Mouse (Mus musculus) embryonic facial prominence, embryonic 10.5 days (tissue): ENCODE results near the gene Gcn1l1. TPM values are rescaled to one million over a fixed set of nuclear protein-coding genes. Genes with fewer than 3 reads are reported as not detected.

Experiments used
- DNase-seq: peaks from one replicate; pipeline ENCODE4 v3.0.0-alpha.2; 2017; ENCODE audit warnings: low spot score
- H3K27ac ChIP-seq: fragments of 300-500 bp; sonication (generic); replicated peaks from 2 replicates; pipeline ENCODE4 v1.5.1; 2016; ENCODE audit warnings: mild to moderate bottlenecking
- H3K27me3 ChIP-seq: fragments of 300-500 bp; sonication (generic); replicated peaks from 2 replicates; pipeline ENCODE4 v1.6.1; 2016; ENCODE audit warnings: low read depth, mild to moderate bottlenecking; ENCODE audit not compliant: poor library complexity, severe bottlenecking
- H3K36me3 ChIP-seq: fragments of 300-500 bp; sonication (generic); replicated peaks from 2 replicates; pipeline ENCODE4 v1.6.1; 2016; ENCODE audit warnings: mild to moderate bottlenecking, moderate library complexity
- H3K4me1 ChIP-seq: fragments of 300-500 bp; sonication (generic); 2 replicates; pipeline ENCODE4 v1.6.1; 2016
- H3K4me3 ChIP-seq: fragments of 300-500 bp; sonication (generic); 2 replicates; pipeline ENCODE4 v1.5.1; 2016; ENCODE audit warnings: mild to moderate bottlenecking, moderate library complexity
- H3K9me3 ChIP-seq: fragments of 300-500 bp; sonication (generic); 2 replicates; pipeline ENCODE4 v1.6.1; 2016; ENCODE audit warnings: mild to moderate bottlenecking
- WGBS: fragments of 180-500 bp; shearing (Covaris S2); methylation state at CpG from one replicate; pipeline ENCODE4 v1.1.7; 2016; 5-methylcytosine and 5-hydroxymethylcytosine counted together
- polyA plus RNA-seq: library from polyadenylated mRNA; unstranded; fragments of >200 nt; fragmentation: Nextera tagmentation; extraction: Ambion mirVana; gene quantifications from 2 replicates; pipeline ENCODE4 v1.2.1, GENCODE M21; 2016

Gene Gcn1l1
- polyA plus RNA-seq, 1 experiment from 2014 or later = 65.0 TPM

DNA sequence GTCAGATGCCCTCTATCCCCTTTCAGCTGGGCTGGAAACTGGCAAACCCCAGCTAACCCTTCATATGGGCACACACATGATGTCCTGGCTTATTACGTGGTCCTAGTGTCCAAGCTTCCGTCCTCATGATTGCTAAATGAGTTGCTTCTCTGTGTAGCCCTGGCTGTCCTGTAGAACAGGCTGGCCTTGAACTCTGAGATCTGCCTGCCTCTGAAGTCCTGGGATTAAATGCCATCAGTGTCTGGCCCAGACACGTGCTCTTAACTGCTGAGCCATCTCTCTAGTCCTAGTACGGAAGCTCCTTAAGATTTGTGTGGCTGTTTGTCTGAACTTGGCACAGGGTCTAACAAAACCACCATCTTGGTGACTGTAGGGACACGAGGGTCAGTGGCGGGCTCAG, 38.5 kb downstream of the Gcn1l1 start:
- DNase-seq = no peak
- Histone ChIP-seq H3K36me3 (peaks cover 99% of the 10 kb centered on the region), H3K27ac (no peak overlapping the region), H3K4me3 (no peak overlapping the region), H3K4me1 (no peaks in the 10 kb centered on the region), H3K9me3 (no peaks in the 10 kb centered on the region), H3K27me3 (no peaks in the 10 kb centered on the region)
- 96% methylated on average over 6 of the region's 6 CpGs for WGBS

DNA sequence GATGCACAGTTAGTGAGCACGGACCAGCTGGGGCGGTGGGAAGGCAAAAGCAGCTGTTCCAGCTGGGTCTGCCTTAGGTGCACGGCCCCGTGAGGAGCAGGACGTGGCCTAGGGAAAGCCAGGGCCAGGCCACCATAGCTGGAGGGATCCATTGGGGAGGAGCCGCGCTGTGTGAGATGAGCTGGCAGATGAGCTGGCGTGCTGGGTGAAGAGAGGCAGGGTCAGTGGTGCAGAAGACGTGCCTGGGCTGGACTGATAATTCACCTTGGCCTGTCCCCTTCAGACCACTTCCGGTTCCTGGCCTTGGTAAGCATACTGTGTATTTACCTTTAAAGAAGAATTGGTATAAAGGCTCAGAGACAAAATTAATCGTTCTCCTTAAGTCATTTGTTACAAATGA, 46.5 kb downstream of the Gcn1l1 start:
- Histone ChIP-seq H3K36me3 (peaks cover 100% of the 10 kb centered on the region), H3K4me3 (no peak overlapping the region), H3K27me3 (no peaks in the 10 kb centered on the region), H3K27ac (no peak overlapping the region), H3K4me1 (no peaks in the 10 kb centered on the region), H3K9me3 (no peaks in the 10 kb centered on the region)
- WGBS = 93% methylated on average over 11 of the region's 11 CpGs
- no peak for DNase-seq

DNA sequence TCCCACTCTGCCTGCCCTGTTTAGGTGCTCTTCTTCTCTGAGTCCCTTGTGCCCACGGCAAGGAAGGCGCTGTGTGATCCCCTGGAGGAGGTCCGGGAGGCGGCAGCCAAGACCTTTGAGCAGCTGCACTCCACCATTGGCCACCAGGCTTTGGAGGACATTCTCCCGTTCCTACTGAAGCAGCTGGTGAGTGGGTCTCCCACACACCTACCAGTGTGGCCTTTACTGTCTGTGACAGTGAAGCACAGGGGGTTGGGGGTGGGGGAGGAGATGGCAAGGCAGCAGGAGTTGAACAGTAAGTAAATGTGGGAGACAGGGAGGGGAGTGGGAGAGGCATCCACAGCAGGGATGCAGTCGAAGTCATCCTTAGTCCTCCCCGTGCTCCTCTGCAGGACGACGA, 48.3 kb downstream of the Gcn1l1 start:
- Histone ChIP-seq H3K9me3 (no peaks in the 10 kb centered on the region), H3K36me3 (peaks cover 100% of the 10 kb centered on the region), H3K4me1 (no peaks in the 10 kb centered on the region), H3K27me3 (no peaks in the 10 kb centered on the region), H3K27ac (no peak overlapping the region), H3K4me3 (no peak overlapping the region)
- no peak for DNase-seq
- 91% methylated on average over 9 of the region's 9 CpGs for WGBS

- no peaks in the 10 kb centered on the region for H3K4me1 ChIP-seq
- no peaks in the 10 kb centered on the region for H3K27me3 ChIP-seq
- H3K9me3 ChIP-seq = no peaks in the 10 kb centered on the region
- peak; percentile 63 for DNase-seq
- peaks cover 100% of the 10 kb centered on the region for H3K36me3 ChIP-seq
- H3K4me3 ChIP-seq = no peak overlapping the region
- H3K27ac ChIP-seq = no peak overlapping the region
- WGBS = 84% methylated on average over 7 of the region's 7 CpGs
Observed at GRCm38 (mm10) chr5:115614948-115615347, 49.9 kb downstream of the Gcn1l1 start.

GRCm38 (mm10) chr5:115619690-115620089, 54.6 kb downstream of the Gcn1l1 start:
- H3K9me3 ChIP-seq = no peaks in the 10 kb centered on the region
- H3K36me3 ChIP-seq = peaks cover 88% of the 10 kb centered on the region
- no peaks in the 10 kb centered on the region for H3K4me1 ChIP-seq
- no peaks in the 10 kb centered on the region for H3K27me3 ChIP-seq
- no peak overlapping the region for H3K27ac ChIP-seq
- 91% methylated on average over 15 of the region's 15 CpGs for WGBS
- DNase-seq = no peak
- no peak overlapping the region for H3K4me3 ChIP-seq

- peaks cover 58% of the 10 kb centered on the region for H3K36me3 ChIP-seq
- 83% methylated on average over 7 of the region's 7 CpGs for WGBS
- DNase-seq = no peak
- H3K27me3 ChIP-seq = no peaks in the 10 kb centered on the region
- H3K9me3 ChIP-seq = no peaks in the 10 kb centered on the region
- no peak overlapping the region for H3K4me3 ChIP-seq
- no peak overlapping the region for H3K27ac ChIP-seq
- no peaks in the 10 kb centered on the region for H3K4me1 ChIP-seq
Observed at GRCm38 (mm10) chr5:115622686-115623085, 57.6 kb downstream of the Gcn1l1 start.

- WGBS = 84% methylated on average over 9 of the region's 9 CpGs
- Histone ChIP-seq H3K36me3 (peaks cover 46% of the 10 kb centered on the region), H3K4me3 (no peak overlapping the region), H3K9me3 (no peaks in the 10 kb centered on the region), H3K27ac (0 out of 2 replicates have a peak overlapping the region, but pooled peaks have one; percentile 0), H3K4me1 (no peaks in the 10 kb centered on the region), H3K27me3 (no peaks in the 10 kb centered on the region)
- DNase-seq = no peak
Observed at GRCm38 (mm10) chr5:115623694-115624440, 58.8 kb downstream of the Gcn1l1 start.

GRCm38 (mm10) chr5:115626237-115626886, 61.3 kb downstream of the Gcn1l1 start:
- Histone ChIP-seq H3K4me3 (no peak overlapping the region), H3K27ac (no peak overlapping the region), H3K4me1 (peaks cover 12% of the 10 kb centered on the region), H3K9me3 (no peaks in the 10 kb centered on the region), H3K27me3 (no peaks in the 10 kb centered on the region), H3K36me3 (peaks cover 21% of the 10 kb centered on the region)
- 89% methylated on average over 10 of the region's 10 CpGs for WGBS
- no peak for DNase-seq

GRCm38 (mm10) chr5:115628083-115628482, 63.0 kb downstream of the Gcn1l1 start:
- DNase-seq = no peak
- no peaks in the 10 kb centered on the region for H3K27me3 ChIP-seq
- no peak overlapping the region for H3K27ac ChIP-seq
- 78% methylated on average over 8 of the region's 8 CpGs for WGBS
- peaks cover 9% of the 10 kb centered on the region for H3K36me3 ChIP-seq
- H3K4me3 ChIP-seq = no peak overlapping the region
- H3K9me3 ChIP-seq = no peaks in the 10 kb centered on the region
- peaks cover 22% of the 10 kb centered on the region for H3K4me1 ChIP-seq

- 91% methylated on average over 4 of the region's 4 CpGs for WGBS
- H3K36me3 ChIP-seq = peaks cover 10% of the 10 kb centered on the region
- H3K9me3 ChIP-seq = no peaks in the 10 kb centered on the region
- no peak overlapping the region for H3K4me3 ChIP-seq
- H3K27ac ChIP-seq = no peak overlapping the region
- H3K27me3 ChIP-seq = no peaks in the 10 kb centered on the region
- DNase-seq = no peak
- H3K4me1 ChIP-seq = peaks cover 36% of the 10 kb centered on the region
Observed at GRCm38 (mm10) chr5:115629672-115630071, 64.6 kb downstream of the Gcn1l1 start.

GRCm38 (mm10) chr5:115630291-115630690, 65.2 kb downstream of the Gcn1l1 start:
- H3K27me3 ChIP-seq = no peaks in the 10 kb centered on the region
- DNase-seq = no peak
- H3K36me3 ChIP-seq = peaks cover 14% of the 10 kb centered on the region
- H3K27ac ChIP-seq = no peak overlapping the region
- WGBS = 46% methylated on average over 5 of the region's 5 CpGs
- no peaks in the 10 kb centered on the region for H3K9me3 ChIP-seq
- H3K4me1 ChIP-seq = peaks cover 41% of the 10 kb centered on the region
- H3K4me3 ChIP-seq = peak overlapping the region; percentile 82; the same call in 1 of the 2 replicates

DNA sequence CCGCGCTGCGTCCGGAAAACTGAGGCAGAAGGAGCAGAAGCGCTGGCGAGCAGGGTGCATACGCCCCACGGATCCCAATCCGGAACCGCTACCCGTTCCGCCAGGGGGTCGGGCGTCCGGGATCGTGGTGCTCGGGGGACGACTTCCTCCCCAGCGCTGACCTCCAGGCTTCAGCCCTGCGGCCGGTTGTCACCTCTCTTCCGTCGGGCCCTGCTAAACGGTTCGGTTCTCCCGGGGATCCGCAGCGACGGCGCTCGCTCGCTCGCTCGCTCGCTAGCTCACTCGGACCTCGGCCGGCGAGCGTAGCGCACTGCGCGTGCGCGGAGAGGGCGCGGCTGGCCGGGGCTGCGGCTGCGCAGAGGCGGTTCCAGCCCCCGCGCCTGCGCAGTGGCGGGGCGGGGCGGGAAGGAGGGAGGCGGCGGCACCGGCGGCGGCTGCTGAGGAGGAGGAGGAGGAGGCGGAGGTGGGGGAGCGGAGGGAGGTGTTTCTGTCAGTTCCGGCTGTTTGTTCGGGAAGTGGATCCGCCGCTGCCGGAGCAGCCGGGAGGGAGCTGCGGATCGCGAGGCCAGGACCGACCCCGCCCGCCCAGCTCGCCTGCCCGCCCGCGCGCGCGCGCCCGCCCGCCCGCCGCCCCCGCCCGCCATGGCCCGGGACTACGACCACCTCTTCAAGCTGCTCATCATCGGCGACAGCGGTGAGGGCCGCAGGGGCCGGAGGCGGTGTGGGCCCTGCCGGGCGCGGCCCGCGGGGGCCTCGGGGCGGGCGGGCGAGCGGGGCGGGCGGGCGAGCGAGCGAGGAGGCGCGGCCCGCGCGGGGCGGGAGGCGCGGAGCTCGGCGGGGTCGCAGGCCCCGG, 66.7 kb downstream of the Gcn1l1 start, which contains the start of gene Rab35:
TSS of gene Rab35 (plus strand) at position 404 of the 853 bp plus-strand sequence.
- DNase-seq = peak; percentile 96
- H3K4me1 ChIP-seq = peaks cover 46% of the 10 kb centered on the region
- no peaks in the 10 kb centered on the region for H3K9me3 ChIP-seq
- H3K27ac ChIP-seq = peak within 1 kb of the TSS; percentile 91
- H3K36me3 ChIP-seq = peaks cover 19% of the 10 kb centered on the region
- no peaks in the 10 kb centered on the region for H3K27me3 ChIP-seq
- 1% methylated on average over 118 of the region's 125 CpGs for WGBS
- peak within 1 kb of the TSS; percentile 82 for H3K4me3 ChIP-seq
